Mouse (Mus musculus) liver, embryonic 11.5 days (tissue): ENCODE data around the gene Rundc1. TPM values are rescaled to one million over a fixed set of nuclear protein-coding genes. Genes with fewer than 3 reads are reported as not detected.
"Not testable (repeated sequence)": the region's sequence is repeated elsewhere in the genome, so short reads cannot be mapped to it uniquely, and the experiment has no call there.

ENCODE experiments used
- ATAC-seq: fragments of 200-750 bp; cut with Nextera tagmentation; replicated peaks from 2 replicates; pipeline ENCODE4 v1.8.0; 2017; ENCODE audit warnings: moderate number of reproducible peaks, mild to moderate bottlenecking, moderate TSS enrichment, moderate library complexity; ENCODE audit not compliant: low FRiP score
- DNase-seq: peaks from one replicate; pipeline ENCODE4 v3.0.0-alpha.2; 2017; ENCODE audit warnings: low spot score
- H3K27ac ChIP-seq: fragments of 300-500 bp; sonication (generic); 2 replicates; pipeline ENCODE4 v1.5.1; 2014; ENCODE audit warnings: mild to moderate bottlenecking, low read depth, low read length, control low read depth
- H3K27me3 ChIP-seq: fragments of 300-500 bp; sonication (generic); replicated peaks from 2 replicates; pipeline ENCODE4 v1.6.1; 2014; ENCODE audit warnings: low read length, mixed read lengths; ENCODE audit not compliant: control insufficient read depth, insufficient read depth
- H3K36me3 ChIP-seq: fragments of 300-500 bp; sonication (generic); 2 replicates; pipeline ENCODE4 v1.6.1; 2014; ENCODE audit warnings: mild to moderate bottlenecking, low read length, moderate library complexity, mixed read lengths; ENCODE audit not compliant: control insufficient read depth, insufficient read depth
- H3K4me1 ChIP-seq: fragments of 300-500 bp; sonication (generic); replicated peaks from 2 replicates; pipeline ENCODE4 v1.6.1; 2014; ENCODE audit warnings: low read length, mixed read lengths; ENCODE audit not compliant: control insufficient read depth, insufficient read depth
- H3K4me2 ChIP-seq: fragments of 300-500 bp; sonication (generic); 2 replicates; pipeline ENCODE4 v1.6.1; 2014; ENCODE audit warnings: mild to moderate bottlenecking, control low read depth, moderate library complexity
- H3K4me3 ChIP-seq: fragments of 300-500 bp; sonication (generic); 2 replicates; pipeline ENCODE4 v1.5.1; 2014; ENCODE audit warnings: low read depth, low read length, control low read depth
- H3K9ac ChIP-seq: fragments of 300-500 bp; sonication (generic); 2 replicates; pipeline ENCODE4 v1.6.1; 2014; ENCODE audit warnings: low read depth, low read length, control low read depth
- H3K9me3 ChIP-seq: fragments of 300-500 bp; sonication (generic); 2 replicates; pipeline ENCODE4 v1.6.1; 2016; ENCODE audit warnings: low read length, inconsistent platforms, mixed read lengths; ENCODE audit not compliant: control insufficient read depth
- WGBS: fragments of 180-500 bp; shearing (Covaris S2); extraction: QIAGEN DNeasy Blood & Tissue Kit; methylation state at CpG from one replicate; pipeline ENCODE4 v1.1.7; 2014; 5-methylcytosine and 5-hydroxymethylcytosine counted together
- polyA plus RNA-seq: library from polyadenylated mRNA; unstranded; fragments of >200 nt; fragmentation: Nextera tagmentation; extraction: Ambion mirVana; gene quantifications from 2 replicates; pipeline ENCODE4 v1.2.1, GENCODE M21; 2014

Rundc1 gene
- polyA plus RNA-seq = 12.6 and 13.4 TPM in 2 replicates

GRCm38 (mm10) chr11:101424925-101425813 is at the start of gene Rundc1, which contains the start of gene Ptges3l:
TSS of gene Rundc1 (plus strand) at chr11:101425085.
TSS of gene Ptges3l (minus strand) at chr11:101425333.
- Histone ChIP-seq H3K27ac (peak within 1 kb of the TSS; percentile 23; the same call in 1 of the 2 replicates), H3K4me3 (peak within 1 kb of the TSS; percentile 81), H3K4me2 (peak within 1 kb of the TSS; percentile 91), H3K36me3 (peaks cover 7% of the 10 kb centered on the region), H3K27me3 (no peaks in the 10 kb centered on the region), H3K4me1 (peaks cover 22% of the 10 kb centered on the region), H3K9me3 (no peaks in the 10 kb centered on the region), H3K9ac (peak within 1 kb of the TSS; percentile 72)
- peak; percentile 90 for ATAC-seq
- under 1% methylated on average over 81 of the region's 81 CpGs for WGBS
- peak; percentile 99 for DNase-seq

DNA sequence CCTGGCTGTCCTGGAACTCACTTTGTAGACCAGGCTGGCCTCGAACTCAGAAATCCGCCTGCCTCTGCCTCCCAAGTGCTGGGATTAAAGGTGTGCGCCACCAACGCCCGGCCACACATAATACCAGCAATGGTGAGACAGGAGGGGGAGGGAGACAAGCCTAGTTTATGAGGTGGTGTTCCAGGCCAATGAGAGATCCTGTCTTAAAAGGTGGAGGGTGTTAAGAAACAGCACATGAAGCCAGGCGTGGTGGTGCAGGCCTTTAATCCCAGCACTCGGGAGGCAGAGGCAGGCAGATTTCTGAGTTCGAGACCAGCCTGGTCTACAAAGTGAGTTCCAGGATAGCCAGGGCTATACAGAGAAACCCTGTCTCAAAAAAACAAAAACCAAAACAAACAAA is 46.7 kb upstream of the Rundc1 start:
- not testable (repeated sequence) for H3K27me3 ChIP-seq, H3K9me3 ChIP-seq, ATAC-seq, H3K4me1 ChIP-seq, H3K4me2 ChIP-seq, H3K36me3 ChIP-seq, H3K9ac ChIP-seq, DNase-seq, H3K27ac ChIP-seq, H3K4me3 ChIP-seq
- WGBS = 89% methylated on average over 8 of the region's 8 CpGs

GRCm38 (mm10) chr11:101378926-101379325 is 46.0 kb upstream of the Rundc1 start:
- 77% methylated on average over 6 of the region's 6 CpGs for WGBS
- Histone ChIP-seq H3K4me3 (no peak overlapping the region), H3K36me3 (no peaks in the 10 kb centered on the region), H3K9me3 (no peaks in the 10 kb centered on the region), H3K27ac (no peak overlapping the region), H3K4me1 (no peaks in the 10 kb centered on the region), H3K4me2 (no peak overlapping the region), H3K27me3 (peaks cover 3% of the 10 kb centered on the region; the same call in 1 of the 2 replicates), H3K9ac (no peak overlapping the region)
- no peak for ATAC-seq
- no peak for DNase-seq

DNA sequence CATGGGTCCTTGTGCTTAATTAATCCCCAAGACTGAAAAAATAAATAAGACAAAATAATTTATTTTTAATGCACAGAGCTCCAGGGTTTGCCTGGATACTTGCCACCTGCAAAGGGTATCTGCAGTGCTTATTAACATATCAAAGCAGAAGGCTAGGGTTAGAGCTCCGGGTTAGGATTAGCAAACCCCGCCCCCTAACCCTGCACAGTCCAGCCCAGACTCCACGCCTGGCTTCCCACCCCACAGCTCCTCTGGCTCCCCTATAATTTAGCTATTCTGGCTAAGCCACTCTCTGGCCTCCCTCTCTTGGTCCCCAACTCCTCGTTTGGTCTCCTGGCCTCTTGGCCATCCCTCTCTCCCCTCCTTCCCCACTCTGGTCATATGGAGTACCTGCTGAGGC is 43.1 kb upstream of the Rundc1 start:
- no peaks in the 10 kb centered on the region for H3K9me3 ChIP-seq
- no peak overlapping the region for H3K4me2 ChIP-seq
- H3K36me3 ChIP-seq = no peaks in the 10 kb centered on the region
- H3K4me3 ChIP-seq = no peak overlapping the region
- 30% methylated on average over 4 of the region's 4 CpGs for WGBS
- peaks cover 3% of the 10 kb centered on the region; the same call in 1 of the 2 replicates for H3K27me3 ChIP-seq
- DNase-seq (no peak), ATAC-seq (no peak)
- no peak overlapping the region for H3K9ac ChIP-seq
- no peaks in the 10 kb centered on the region for H3K4me1 ChIP-seq
- H3K27ac ChIP-seq = no peak overlapping the region

GRCm38 (mm10) chr11:101395110-101395509 is 29.8 kb upstream of the Rundc1 start:
- Histone ChIP-seq H3K36me3 (no peaks in the 10 kb centered on the region), H3K9me3 (no peaks in the 10 kb centered on the region), H3K4me1 (no peaks in the 10 kb centered on the region), H3K4me2 (no peak overlapping the region), H3K27ac (no peak overlapping the region), H3K27me3 (no peaks in the 10 kb centered on the region), H3K4me3 (no peak overlapping the region), H3K9ac (no peak overlapping the region)
- peak; percentile 26; the same call in 1 of the 2 replicates for ATAC-seq
- 8% methylated on average over 8 of the region's 8 CpGs for WGBS
- DNase-seq = peak; percentile 66

DNA sequence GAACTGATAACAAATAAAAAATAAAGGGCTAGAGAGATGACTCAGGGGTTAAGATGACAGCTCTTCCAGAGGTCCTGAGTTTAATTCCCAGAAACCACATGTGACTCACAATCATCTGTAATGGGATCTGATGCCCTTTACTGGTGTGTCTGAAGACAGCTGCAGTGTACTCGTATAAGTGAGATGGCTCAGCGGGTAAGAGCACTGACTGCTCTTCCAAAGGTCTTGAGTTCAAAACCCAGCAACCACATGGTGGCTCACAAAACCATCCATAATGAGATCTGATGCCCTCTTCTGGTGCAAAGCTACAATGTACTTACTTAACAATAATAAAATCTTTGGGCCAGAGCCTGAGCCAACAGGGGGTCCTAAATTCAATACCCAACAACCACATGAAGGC is 9.6 kb upstream of the Rundc1 start:
- no peaks in the 10 kb centered on the region for H3K27me3 ChIP-seq
- H3K9ac ChIP-seq = no peak overlapping the region
- no peak overlapping the region for H3K4me2 ChIP-seq
- ATAC-seq (no peak), DNase-seq (no peak)
- peaks cover 22% of the 10 kb centered on the region; the same call in 1 of the 2 replicates for H3K36me3 ChIP-seq
- 83% methylated on average over 2 of the region's 2 CpGs for WGBS
- no peak overlapping the region for H3K4me3 ChIP-seq
- peaks cover 4% of the 10 kb centered on the region for H3K4me1 ChIP-seq
- H3K9me3 ChIP-seq = no peaks in the 10 kb centered on the region
- no peak overlapping the region for H3K27ac ChIP-seq

GRCm38 (mm10) chr11:101416433-101417100 is 8.3 kb upstream of the Rundc1 start:
- DNase-seq (peak; percentile 43), ATAC-seq (peak; percentile 57; the same call in 1 of the 2 replicates)
- peak overlapping the region; percentile 83 for H3K4me3 ChIP-seq
- H3K9ac ChIP-seq = peak overlapping the region; percentile 89
- H3K9me3 ChIP-seq = no peaks in the 10 kb centered on the region
- H3K4me2 ChIP-seq = peak overlapping the region; percentile 75
- peaks cover 4% of the 10 kb centered on the region for H3K4me1 ChIP-seq
- H3K27me3 ChIP-seq = no peaks in the 10 kb centered on the region
- under 1% methylated on average over 11 of the region's 11 CpGs for WGBS
- H3K27ac ChIP-seq = peak overlapping the region; percentile 46; the same call in 1 of the 2 replicates
- H3K36me3 ChIP-seq = peaks cover 13% of the 10 kb centered on the region; the same call in 1 of the 2 replicates

DNA sequence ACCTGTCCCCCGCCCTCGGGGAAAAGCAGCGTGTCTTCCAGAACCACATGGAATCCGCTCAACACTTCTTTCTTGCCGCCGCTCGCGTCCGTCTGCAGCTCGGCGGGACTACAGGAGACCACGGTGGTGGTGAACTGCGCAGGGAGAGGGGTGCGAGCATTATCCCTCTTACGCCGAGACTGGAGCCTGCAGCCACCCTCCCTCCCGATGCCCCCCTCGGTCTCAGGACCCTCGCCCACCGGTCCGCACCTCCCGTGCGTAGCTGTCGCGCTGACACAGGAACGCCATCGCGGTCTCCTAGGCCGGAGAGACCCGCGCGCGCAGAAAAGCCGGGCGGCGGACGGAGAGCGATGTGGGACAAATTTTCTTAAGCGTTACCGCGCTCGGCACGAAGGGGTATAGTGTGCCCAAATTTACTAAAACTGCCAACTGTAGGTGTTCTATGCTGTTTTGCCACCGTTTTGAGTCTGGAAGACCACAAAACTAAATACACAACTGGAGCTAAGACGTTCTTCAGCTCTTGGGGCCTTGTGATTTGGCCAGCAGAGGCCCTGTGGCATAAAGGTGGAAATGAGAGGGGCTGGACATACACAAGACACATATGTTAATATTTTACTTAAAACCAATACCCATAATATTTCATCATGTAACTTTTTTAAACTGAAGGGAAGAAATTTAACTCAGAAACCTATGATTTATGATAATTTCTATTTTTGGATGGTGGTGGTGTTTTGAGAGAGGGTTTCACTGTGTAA is 7.6 kb upstream of the Rundc1 start, which contains the start of gene Aarsd1:
Gene Aarsd1, minus strand, starts transcription at position 515 of the 755 bp plus-strand sequence.
- H3K9me3 ChIP-seq = no peaks in the 10 kb centered on the region
- peak; percentile 92 for DNase-seq
- peaks cover 4% of the 10 kb centered on the region for H3K4me1 ChIP-seq
- peak within 1 kb of the TSS; percentile 83 for H3K4me3 ChIP-seq
- H3K9ac ChIP-seq = peak within 1 kb of the TSS; percentile 89
- H3K36me3 ChIP-seq = peaks cover 6% of the 10 kb centered on the region; the same call in 1 of the 2 replicates
- WGBS = under 1% methylated on average over 45 of the region's 45 CpGs
- H3K4me2 ChIP-seq = peak within 1 kb of the TSS; percentile 75
- H3K27me3 ChIP-seq = no peaks in the 10 kb centered on the region
- peak within 1 kb of the TSS; percentile 46 for H3K27ac ChIP-seq
- peak; percentile 66 for ATAC-seq
